Mouse (Mus musculus) lung, postnatal 0 days (tissue): Measurements from ENCODE around the gene Sorbs1.

Source experiments
- CTCF ChIP-seq: IDR thresholded peaks from 2 replicates; pipeline ENCODE4 v1.5.1; 2016; ENCODE audit warnings: antibody characterized with exemption, mild to moderate bottlenecking
- EP300 ChIP-seq: IDR thresholded peaks from 2 replicates; pipeline ENCODE4 v1.6.1; 2016; ENCODE audit warnings: antibody characterized with exemption, mild to moderate bottlenecking, control low read depth

DNA sequence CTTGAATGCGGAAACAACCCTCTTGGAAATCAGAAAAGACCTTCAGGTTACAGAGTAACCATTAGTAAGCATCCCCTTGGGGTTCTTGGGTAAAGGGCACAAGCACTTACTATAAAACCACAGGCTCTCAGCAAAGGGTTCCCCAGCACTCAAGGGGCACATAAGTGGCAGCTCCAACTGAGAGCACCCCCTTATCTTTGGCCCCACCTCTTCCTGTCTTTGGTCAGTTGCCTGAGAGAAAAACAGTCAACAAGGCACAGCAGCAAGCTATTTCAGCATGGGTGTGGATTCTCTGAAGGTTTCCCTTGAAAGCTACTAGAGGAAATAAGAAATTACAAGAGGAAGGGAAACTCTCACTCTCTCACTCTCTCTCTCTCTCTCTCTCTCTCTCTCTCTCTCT lies 246.2 kb downstream of the Sorbs1 start:
- peak; percentile 95 for TF ChIP-seq EP300
- TF ChIP-seq CTCF, result no peak
